Mouse (Mus musculus) thymus, postnatal 36 days (tissue): ENCODE measurements around the gene Zbtb42.

Source experiments
- DNase-seq, 2 experiments: peaks; one replicate each; pipeline ENCODE4 v3.0.0; 2022; ENCODE audit warnings: mixed read lengths in 2 of 2

Gene Zbtb42

GRCm38 (mm10) chr12:112661851-112662250 lies 16.8 kb upstream of the Zbtb42 start:
- DNase-seq = no peak

- DNase-seq = no peak
These were observed 15.3 kb upstream of the Zbtb42 start for GRCm38 (mm10) chr12:112663303-112663702.

- no peak for DNase-seq
These were observed 14.9 kb upstream of the Zbtb42 start for GRCm38 (mm10) chr12:112663716-112664115.

- DNase-seq = no peak
These were observed 14.5 kb upstream of the Zbtb42 start for GRCm38 (mm10) chr12:112664124-112664523.

DNA sequence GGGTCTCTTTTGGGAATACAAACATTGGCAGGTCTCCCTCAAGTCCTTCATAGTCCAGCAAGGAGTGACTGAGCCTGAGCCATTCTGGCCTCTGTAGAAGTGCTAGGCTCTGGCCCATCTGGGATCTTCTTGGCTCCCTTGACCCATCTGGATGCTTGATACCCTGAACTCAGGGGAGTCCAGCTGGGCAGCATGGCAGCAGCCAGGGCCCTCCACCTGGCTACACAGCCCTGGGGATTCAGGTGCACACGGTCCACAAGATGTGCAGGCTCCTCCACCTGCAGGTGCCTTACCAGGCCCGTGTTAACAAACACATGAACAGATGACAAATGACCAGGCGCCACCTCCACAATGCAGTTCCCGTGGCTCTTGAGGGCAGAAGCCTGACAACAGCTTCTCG lies 14.0 kb upstream of the Zbtb42 start:
- DNase-seq = no peak

DNA sequence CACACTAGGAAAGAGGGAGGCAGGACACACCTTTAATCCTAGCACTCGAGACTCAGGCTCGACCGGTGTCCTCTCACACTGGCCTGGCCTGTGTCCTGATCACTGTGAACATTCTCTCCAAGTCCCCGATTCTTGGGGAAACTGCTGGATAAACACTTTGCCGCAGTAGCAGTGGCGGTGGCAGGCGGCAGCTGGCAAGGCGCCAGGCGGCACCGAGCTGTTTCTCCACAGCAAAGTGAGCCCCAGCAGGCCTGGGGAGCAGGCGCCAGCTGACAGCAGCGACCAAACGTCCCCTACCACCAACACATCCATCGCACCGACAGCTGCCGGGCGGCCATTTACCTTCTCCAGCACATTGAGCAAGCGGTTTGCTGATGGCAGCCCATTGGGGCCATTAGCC lies 13.2 kb upstream of the Zbtb42 start:
- no peak for DNase-seq

DNA sequence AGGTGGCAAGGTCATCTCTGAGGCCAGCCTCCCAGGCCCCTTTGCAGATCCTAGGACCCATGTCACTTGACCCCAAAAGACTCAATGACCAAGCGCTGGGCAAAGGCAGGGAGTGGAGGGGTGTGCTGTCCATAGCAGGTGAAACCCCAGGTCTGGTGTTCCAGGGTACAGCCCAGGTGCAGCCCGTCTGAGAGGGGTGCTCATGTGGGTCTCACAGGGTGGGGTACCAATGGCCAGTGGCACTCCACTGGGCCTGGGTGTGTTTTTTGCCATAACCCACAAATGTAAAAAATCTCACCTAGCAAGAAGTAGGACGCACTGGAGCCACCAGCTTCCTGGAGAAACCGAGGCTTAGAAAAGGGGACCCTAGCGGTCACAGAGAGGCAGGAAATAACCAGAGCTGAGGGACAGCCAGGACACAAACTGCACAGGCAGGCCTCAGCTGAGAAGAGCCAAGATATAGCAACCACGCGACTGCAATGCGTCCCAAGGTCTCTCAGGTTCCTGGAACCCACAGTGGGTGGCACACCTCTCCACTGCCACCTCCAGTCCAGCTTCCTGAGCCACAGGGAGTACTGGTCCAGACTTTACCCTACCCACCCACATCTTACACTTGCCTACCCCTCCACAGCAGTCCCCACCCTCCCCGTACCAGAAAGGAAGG lies 12.6 kb upstream of the Zbtb42 start:
- DNase-seq = no peak

DNA sequence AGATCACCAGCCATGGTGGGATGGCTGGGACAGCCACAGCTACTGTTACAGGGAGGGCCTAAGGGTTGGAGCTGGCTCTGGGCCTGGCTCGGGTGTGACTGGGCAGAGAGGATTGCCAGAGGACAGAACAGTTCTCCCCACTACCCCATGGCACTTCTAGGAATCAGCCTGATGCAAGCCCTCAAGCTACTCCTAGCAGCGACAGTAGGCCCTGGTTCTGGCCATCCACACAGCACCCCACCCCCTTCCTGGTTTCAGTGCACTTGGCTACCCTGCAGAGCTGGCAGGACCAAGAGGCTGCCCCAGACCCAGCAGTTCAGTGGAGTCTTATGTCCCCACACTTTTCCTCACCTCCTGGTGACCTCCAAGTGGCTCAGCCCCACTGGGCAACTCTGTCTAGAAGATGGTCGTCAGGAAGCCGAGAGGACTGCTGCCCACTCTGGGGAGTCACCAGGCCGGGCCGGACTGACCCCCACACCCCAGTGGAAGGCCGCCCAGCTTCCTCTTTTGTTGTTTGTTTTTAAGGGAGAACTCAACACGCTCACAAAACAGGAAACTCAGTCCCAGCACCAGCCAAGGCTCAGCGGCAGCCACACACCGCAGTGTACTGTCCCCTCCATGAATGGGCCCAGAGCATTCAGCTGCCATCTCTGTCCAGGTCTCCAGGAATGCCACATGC lies 10.9 kb upstream of the Zbtb42 start:
- no peak for DNase-seq

- no peak for DNase-seq
These were observed 7.8 kb upstream of the Zbtb42 start for GRCm38 (mm10) chr12:112670718-112671393.

GRCm38 (mm10) chr12:112671891-112672290 lies 6.7 kb upstream of the Zbtb42 start:
- no peak for DNase-seq

DNA sequence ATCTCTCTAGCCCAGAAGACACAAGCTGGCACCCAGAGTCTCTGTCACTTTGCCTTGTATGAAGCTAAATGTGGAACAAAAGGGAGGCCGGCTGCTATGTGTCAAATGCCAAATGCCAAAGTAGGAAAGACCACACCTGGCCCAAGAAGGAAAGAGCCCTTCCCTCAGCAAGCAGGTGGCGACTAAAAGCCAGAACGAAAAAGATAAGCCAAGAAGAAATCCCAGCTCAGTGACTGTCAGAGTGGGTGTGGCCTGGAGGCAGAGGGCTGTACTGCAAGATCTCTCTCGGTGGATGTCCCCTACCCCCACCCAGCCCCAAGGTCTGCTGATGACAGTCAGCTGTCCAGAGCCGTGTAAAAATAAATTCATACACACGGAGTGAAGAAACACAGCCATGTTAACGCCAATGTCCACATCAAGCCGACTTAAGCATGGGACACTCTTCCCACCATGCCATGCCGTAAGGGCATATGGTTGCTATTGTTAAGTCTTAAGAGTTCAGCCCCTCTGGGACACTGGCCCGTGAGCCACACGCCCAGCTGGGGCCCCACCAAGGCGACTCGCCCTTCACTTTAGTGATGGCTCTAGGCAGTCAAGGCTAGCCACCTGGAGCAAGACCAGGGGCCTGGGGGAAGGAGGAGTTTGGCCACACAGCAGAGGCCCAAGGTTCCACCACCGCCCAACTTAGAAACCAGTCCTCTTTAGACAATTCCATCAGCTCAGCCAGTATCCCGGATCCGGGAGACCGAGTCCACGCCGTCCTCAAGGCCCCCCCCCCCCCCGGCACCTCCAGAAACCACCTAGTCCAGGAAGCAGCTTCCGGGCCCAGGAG lies 5.7 kb upstream of the Zbtb42 start:
- DNase-seq = no peak

DNA sequence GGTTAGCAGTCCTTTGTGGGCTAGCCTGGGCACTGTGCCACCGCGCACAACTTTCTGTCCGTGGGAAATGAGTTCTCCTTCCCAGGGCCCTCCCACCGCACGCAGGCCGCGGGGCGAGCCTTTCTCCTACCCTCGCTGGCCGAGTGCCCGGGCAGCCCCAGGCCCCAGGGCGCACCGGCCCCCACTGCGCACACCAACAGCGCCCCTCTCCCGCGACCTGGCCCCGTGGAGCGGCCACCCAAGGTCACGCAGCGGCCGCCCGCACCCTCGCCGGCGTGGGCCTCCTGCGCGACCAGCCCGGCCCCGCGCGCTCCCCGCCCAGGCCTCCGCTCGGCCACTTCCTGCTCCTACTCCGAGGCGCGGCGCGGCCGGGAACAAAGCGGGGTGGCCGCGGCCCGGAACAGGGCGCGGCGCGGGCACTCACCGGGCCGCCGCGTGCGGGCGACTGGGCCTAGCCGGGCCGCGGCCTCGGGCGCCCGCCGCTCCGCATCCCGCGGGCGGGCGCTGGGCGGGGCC lies 5.0 kb upstream of the Zbtb42 start:
- DNase-seq = peak; percentile 40 to 60

GRCm38 (mm10) chr12:112674132-112675011 lies 4.3 kb upstream of the Zbtb42 start, which contains the start of gene Akt1:
Akt1 (minus strand) TSS chr12:112674884.
- peak; percentile 63 to 71 for DNase-seq

GRCm38 (mm10) chr12:112675245-112676035 lies 3.2 kb upstream of the Zbtb42 start:
- DNase-seq = peak; percentile 86 to 87

GRCm38 (mm10) chr12:112677076-112677475 lies 1.6 kb upstream of the Zbtb42 start:
- no peak for DNase-seq

DNA sequence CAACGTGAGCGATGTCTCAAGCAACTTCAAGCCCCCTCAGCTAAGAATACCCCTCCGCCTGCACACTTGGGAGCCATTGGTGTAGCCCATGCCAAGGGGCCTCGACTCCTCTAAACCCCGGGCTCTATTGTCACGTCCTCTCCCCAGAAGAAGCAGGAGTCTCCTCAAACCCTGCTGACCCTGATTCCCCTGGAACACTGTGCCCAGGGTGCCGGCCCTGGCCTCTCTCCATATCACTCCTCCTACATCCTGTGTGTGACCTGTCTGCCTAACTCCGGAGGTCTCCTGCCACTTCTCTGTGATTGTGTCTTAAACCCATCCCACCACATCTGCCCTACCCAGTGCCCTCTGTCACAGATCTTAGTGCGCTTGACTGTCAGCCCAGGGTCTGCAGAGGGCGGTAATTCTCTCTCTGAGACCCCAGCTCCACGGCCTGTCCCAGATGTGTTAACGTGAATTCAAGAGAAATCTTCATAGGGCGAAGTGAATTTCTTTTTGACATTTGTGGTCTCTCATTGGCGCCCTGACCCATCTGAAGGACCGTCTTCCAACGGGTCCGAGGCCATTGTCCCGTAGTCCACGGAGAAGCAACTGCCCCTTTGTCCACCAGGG lies 579 bp upstream of the Zbtb42 start:
- no peak for DNase-seq

DNA sequence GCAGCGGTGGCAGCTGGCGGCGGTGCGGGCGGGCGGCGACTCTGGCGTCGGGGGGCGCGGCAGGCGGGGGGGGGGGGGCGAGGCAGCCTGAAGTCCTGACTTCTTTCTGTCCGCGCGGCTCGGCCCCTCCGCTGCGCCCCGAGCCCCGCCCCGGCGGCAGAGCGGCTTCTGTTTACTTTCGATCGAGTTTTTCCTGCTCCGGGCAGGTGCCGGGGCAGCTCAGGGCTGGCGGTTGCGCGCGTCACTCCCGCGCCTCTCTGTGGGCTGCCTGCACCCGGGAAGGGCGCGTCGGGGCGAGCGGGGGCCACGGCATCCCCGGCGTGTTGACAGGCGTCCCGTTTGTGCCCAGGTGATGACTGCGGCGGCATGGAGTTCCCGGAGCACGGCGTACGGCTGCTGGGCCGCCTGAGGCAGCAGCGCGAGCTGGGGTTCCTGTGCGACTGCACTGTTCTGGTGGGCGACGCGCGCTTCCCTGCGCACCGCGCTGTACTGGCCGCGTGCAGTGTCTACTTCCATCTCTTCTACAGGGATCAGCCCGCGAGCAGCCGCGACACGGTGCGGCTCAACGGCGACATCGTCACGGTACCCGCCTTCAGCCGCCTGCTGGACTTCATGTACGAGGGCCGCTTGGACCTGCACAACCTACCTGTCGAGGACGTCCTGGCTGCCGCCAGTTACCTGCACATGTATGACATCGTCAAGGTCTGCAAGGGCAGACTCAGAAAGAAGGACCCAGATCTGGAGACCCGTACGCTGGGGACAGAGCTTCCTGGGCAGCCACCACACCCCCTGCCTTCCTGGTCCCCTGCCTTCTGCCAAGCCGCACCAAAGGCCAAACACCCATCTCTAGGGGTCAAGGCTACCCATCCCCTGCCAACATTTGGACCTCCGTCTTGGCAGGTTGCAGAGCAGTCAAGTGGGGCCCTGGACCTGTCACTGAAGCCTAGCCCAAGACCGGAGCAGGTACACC lies 684 bp downstream of the Zbtb42 start:
- DNase-seq = peak; percentile 50 to 60

- no peak for DNase-seq
These were observed 4.7 kb downstream of the Zbtb42 start for GRCm38 (mm10) chr12:112683351-112683750.

GRCm38 (mm10) chr12:112688458-112688857 lies 9.8 kb downstream of the Zbtb42 start:
- DNase-seq = no peak
